10 mouse cellular contexts compared by ENCODE assay signal in the genomic region with DNA sequence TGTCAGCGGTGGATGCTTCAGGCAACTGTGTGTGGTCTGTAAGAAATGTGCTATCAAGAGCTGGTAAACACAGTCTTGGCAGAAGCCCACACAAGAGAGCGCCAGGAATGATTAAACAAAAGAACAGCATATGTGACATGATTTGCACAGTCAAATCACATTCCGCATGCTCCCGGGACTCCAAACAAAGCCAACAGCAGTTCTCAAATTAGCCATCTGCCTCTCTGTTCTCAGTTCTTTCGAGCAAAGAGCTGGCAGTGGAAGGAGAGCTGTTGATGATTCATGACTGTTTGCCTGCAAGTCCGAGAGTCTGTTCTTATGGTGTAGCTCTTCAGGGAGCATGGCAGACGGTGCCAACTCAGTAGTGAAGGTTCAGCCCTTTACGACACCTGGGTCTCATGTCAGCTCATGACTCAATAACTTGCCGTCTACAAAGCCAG. TPM values are rescaled to one million over a fixed set of nuclear protein-coding genes. Genes with fewer than 3 reads are reported as not detected.
DNase-seq lines count a peak whose midpoint lies in the region; ATAC-seq lines count a peak whose summit lies in the region.
"Had no signal": no experiment of that assay in that cellular context is flagged by ENCODE, and none has a peak within 500 bp of the region (broad histone marks: within the 10 kb centered on the region; RNA-seq: fewer than 3 reads in every experiment).

No protein-coding gene starts in this region.

- ATAC-seq in midbrain, embryonic 12.5 days (ENCODE audit: low FRiP score, low read depth), result peak; percentile 76

- intact Hi-C loops in heart, postnatal 10 days (cut with DNase I), result no loop called here

- 86% methylated on average over 9 of the region's 9 CpGs for WGBS in heart, embryonic 10.5 days
- WGBS in midbrain, embryonic 12.5 days, result 52% methylated on average over 9 of the region's 9 CpGs

- peak; percentile 92 for DNase-seq in heart, adult 11 months
- no peak for DNase-seq in heart, embryonic 10.5 days (ENCODE audit: low spot score)
- DNase-seq in cerebellum, adult 8-10 months, result peak; percentile 83
- DNase-seq in heart, postnatal 10 days, result peak; percentile 74 to 83
- peak; percentile 71 to 93 for DNase-seq in layer of hippocampus, postnatal 14 days (ENCODE audit: low spot score in 2 of 2)
- peak; percentile 53 for DNase-seq in testis, postnatal 10 days (ENCODE audit: low spot score)
- DNase-seq in urinary bladder, postnatal 25 days (ENCODE audit: low spot score), result no peak

- no peak overlapping the region for H3K4me2 ChIP-seq in midbrain, embryonic 12.5 days (replicated peaks)

- H3K4me1 ChIP-seq in heart, embryonic 10.5 days, result no peaks in the 10 kb centered on the region
- peaks cover 13% of the 10 kb centered on the region for H3K4me1 ChIP-seq in midbrain, embryonic 12.5 days

- H3K27me3 ChIP-seq in heart, embryonic 10.5 days (ENCODE audit: insufficient read depth, poor library complexity, severe bottlenecking), result no peaks in the 10 kb centered on the region
- no peaks in the 10 kb centered on the region for H3K27me3 ChIP-seq in midbrain, embryonic 12.5 days
- H3K27me3 ChIP-seq: CH12.LX had no signal

- no peak overlapping the region for H3K4me3 ChIP-seq in heart, embryonic 10.5 days
- H3K4me3 ChIP-seq in midbrain, embryonic 12.5 days, result no peak overlapping the region

- no peak overlapping the region for H3K9ac ChIP-seq in midbrain, embryonic 12.5 days (replicated peaks)
- H3K9ac ChIP-seq: liver, embryonic 14.5 days had no signal

- H3K36me3 ChIP-seq in heart, embryonic 10.5 days, result peaks cover 19% of the 10 kb centered on the region; the same call in 1 of the 2 replicates
- peaks cover 4% of the 10 kb centered on the region; the same call in 1 of the 2 replicates for H3K36me3 ChIP-seq in midbrain, embryonic 12.5 days

- no peak overlapping the region for H3K27ac ChIP-seq in heart, embryonic 10.5 days
- H3K27ac ChIP-seq in midbrain, embryonic 12.5 days (replicated peaks), result peak overlapping the region; percentile 71
- H3K27ac ChIP-seq: liver, embryonic 14.5 days had no signal

- no peaks in the 10 kb centered on the region for H3K9me3 ChIP-seq in heart, embryonic 10.5 days
- H3K9me3 ChIP-seq in midbrain, embryonic 12.5 days, result no peaks in the 10 kb centered on the region

RNA-seq across cellular contexts. Expression of gene Nr2c1, which starts 18.1 kb away (rescaled TPM):
- 8.8 and 9.3 TPM in 2 replicates for polyA plus RNA-seq in heart, embryonic 10.5 days (2016; fragmentation: Nextera tagmentation; extraction: Ambion mirVana)
- total RNA-seq in heart, postnatal 10 days (2021), result 10 to 100 TPM; 10.3 to 10.4 TPM
- total RNA-seq in layer of hippocampus, postnatal 14 days (2021), result 1 to 10 TPM; 7.7 to 9.0 TPM
- polyA plus RNA-seq in midbrain, embryonic 12.5 days (2016; fragmentation: Nextera tagmentation; extraction: Ambion mirVana), result 11.6 and 12.3 TPM in 2 replicates

Comparison
In these comparisons a context has a peak if more than half of its experiments do, and no peak if none do; other contexts are left out.
1. DNase-seq: peak in heart, adult 11 months (single experiment), cerebellum, adult 8-10 months (single experiment), heart, postnatal 10 days (2 of 2), layer of hippocampus, postnatal 14 days (2 of 2) and testis, postnatal 10 days (single experiment); none in heart, embryonic 10.5 days (single experiment) and urinary bladder, postnatal 25 days (single experiment).